Mouse (Mus musculus) thymus, adult 2 months (tissue): ENCODE data around the gene Stard3nl.

ENCODE experiments used
- CTCF ChIP-seq: fragments of 200-500 bp; IDR thresholded peaks from 2 replicates; pipeline ENCODE4 v1.5.1; 2012; ENCODE audit warnings: mild to moderate bottlenecking, control low read depth, low read length, moderate library complexity, borderline replicate concordance; ENCODE audit not compliant: control insufficient read depth, poor library complexity, insufficient read depth; ENCODE audit errors: extremely low read depth
- POLR2A ChIP-seq: fragments of 200-500 bp; IDR thresholded peaks from 2 replicates; pipeline ENCODE4 v1.6.1; 2012; ENCODE audit warnings: mild to moderate bottlenecking, low read length, control low read depth, moderate library complexity; ENCODE audit not compliant: control insufficient read depth, poor library complexity, insufficient read depth; ENCODE audit errors: extremely low read depth

DNA sequence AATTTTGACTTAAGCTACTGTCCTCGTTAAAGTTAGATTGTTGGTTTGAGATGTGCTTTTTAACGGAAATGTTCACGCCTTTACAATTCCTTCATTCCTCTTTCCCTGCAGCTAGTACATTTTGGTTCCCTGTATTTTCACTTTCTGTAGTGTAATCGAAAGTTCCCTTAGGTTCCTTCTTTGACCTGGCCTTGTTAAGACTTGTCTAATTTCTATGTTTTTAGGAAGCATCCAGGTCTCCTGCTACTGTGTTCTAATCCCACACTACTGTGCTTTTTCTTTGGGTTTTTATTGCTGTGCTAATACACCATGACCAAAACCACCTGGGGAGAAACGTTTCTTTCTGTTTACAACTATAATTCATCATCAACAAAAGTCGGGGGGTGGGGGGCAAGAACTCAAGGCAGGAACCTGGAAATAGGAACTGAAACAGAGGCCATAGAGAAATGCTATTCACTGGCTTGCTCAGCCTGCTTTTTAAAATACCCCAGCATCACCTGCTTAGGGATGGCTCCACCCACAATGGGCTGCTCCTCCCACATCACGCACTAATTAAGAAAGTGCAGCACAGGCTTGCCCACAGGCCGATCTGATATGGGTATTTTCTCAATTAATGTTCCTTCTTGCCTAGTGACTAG is 20.4 kb upstream of the Stard3nl start:
- TF ChIP-seq POLR2A = no peak
- TF ChIP-seq CTCF = no peak
